Mouse (Mus musculus): ENCODE results near the gene Mrpl17.
"Not testable (repeated sequence)": the region's sequence is repeated elsewhere in the genome, so short reads cannot be mapped to it uniquely, and the experiment has no call there.

Mrpl17 gene

GRCm38 (mm10) chr7:105810877-105811489, at the start of gene Mrpl17:
Mrpl17 (minus strand) TSS chr7:105811099.
- DNase-seq = peak; percentile 99 to 100

GRCm38 (mm10) chr7:105855718-105856560, 45.0 kb upstream of the Mrpl17 start:
- DNase-seq = not testable (repeated sequence)

- no peak for DNase-seq
Observed at GRCm38 (mm10) chr7:105824281-105824680, 13.4 kb upstream of the Mrpl17 start.

- DNase-seq = no peak
Observed at GRCm38 (mm10) chr7:105818483-105818882, 7.6 kb upstream of the Mrpl17 start.

- DNase-seq = no peak
Observed at GRCm38 (mm10) chr7:105816736-105817135, 5.8 kb upstream of the Mrpl17 start.

- no peak for DNase-seq
Observed at GRCm38 (mm10) chr7:105813326-105813725, 2.4 kb upstream of the Mrpl17 start.

GRCm38 (mm10) chr7:105812566-105812965, 1.7 kb upstream of the Mrpl17 start:
- no peak for DNase-seq

GRCm38 (mm10) chr7:105811516-105811915, 617 bp upstream of the Mrpl17 start:
- no peak for DNase-seq

GRCm38 (mm10) chr7:105810280-105810876, 521 bp downstream of the Mrpl17 start:
- DNase-seq = no peak

GRCm38 (mm10) chr7:105809836-105810235, 1.1 kb downstream of the Mrpl17 start:
- DNase-seq = no peak

- DNase-seq = no peak
Observed at GRCm38 (mm10) chr7:105808385-105808784, 2.5 kb downstream of the Mrpl17 start.

- DNase-seq = no peak
Observed at GRCm38 (mm10) chr7:105806716-105807115, 4.2 kb downstream of the Mrpl17 start.

- DNase-seq = no peak
Observed at GRCm38 (mm10) chr7:105806125-105806524, 4.8 kb downstream of the Mrpl17 start.

- no peak for DNase-seq
Observed at GRCm38 (mm10) chr7:105803428-105803827, 7.5 kb downstream of the Mrpl17 start.

GRCm38 (mm10) chr7:105802771-105803170, 8.1 kb downstream of the Mrpl17 start:
- DNase-seq = no peak

GRCm38 (mm10) chr7:105802312-105802711, 8.6 kb downstream of the Mrpl17 start:
- no peak for DNase-seq

GRCm38 (mm10) chr7:105796972-105797371, 13.9 kb downstream of the Mrpl17 start:
- DNase-seq = no peak

GRCm38 (mm10) chr7:105795759-105796366, 15.0 kb downstream of the Mrpl17 start:
- DNase-seq = no peak

GRCm38 (mm10) chr7:105793701-105794100, 17.2 kb downstream of the Mrpl17 start:
- DNase-seq = no peak

- DNase-seq = no peak
Observed at GRCm38 (mm10) chr7:105791147-105791546, 19.8 kb downstream of the Mrpl17 start.

- DNase-seq = no peak
Observed at GRCm38 (mm10) chr7:105787285-105788140, 23.4 kb downstream of the Mrpl17 start, which contains the start of gene Dchs1. Dchs1 (minus strand) TSS chr7:105787654.
